Mouse (Mus musculus): ENCODE results near the gene Focad. TPM values are rescaled to one million over a fixed set of nuclear protein-coding genes. Genes with fewer than 3 reads are reported as not detected.

The Focad gene
- polyA plus RNA-seq, 1 experiment, result 3.7 TPM

DNA sequence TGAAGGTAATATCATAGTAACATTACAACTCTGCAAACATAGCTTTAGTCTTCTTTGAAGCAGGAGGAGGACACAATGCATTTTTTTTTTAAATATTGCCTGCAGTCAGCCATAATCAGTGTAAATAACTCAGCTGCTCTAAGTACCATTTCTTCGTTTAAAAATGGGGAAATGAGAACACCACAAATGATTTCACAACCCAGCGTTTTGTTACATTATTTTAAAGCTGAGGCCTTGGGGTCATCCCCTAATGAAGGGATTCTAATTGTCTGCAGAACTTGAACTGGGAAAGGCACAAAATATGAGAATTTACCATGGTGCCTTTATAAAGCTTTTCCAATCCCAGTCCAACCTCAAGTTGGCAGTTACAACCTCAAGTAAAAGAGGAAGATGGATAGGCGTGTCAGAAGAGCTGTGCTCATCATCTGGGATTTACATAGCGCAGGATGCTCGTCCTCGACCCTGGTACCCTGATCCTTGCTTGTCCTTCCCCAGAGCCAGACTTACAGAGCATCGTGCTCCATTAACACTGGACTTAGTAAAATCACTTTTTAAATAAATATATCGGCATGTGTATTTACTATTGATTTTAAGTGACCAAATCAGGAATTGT is 338.1 kb downstream of the Focad start:
- TF ChIP-seq CTCF (IDR thresholded peaks at IDR 0.05; ENCODE audit: low read depth, low read length) (no peak), POLR2A (IDR thresholded peaks at IDR 0.05; ENCODE audit: borderline replicate concordance, low read depth, low read length) (no peak)
- Histone ChIP-seq H3K4me3 (ENCODE audit: insufficient read depth, low read length) (no peak overlapping the region), H3K4me1 (ENCODE audit: control insufficient read depth, insufficient read depth, low read length) (peaks cover 18% of the 10 kb centered on the region), H3K27ac (ENCODE audit: insufficient read depth, low read depth, low read length) (peak overlapping the region; percentile 52)

DNA sequence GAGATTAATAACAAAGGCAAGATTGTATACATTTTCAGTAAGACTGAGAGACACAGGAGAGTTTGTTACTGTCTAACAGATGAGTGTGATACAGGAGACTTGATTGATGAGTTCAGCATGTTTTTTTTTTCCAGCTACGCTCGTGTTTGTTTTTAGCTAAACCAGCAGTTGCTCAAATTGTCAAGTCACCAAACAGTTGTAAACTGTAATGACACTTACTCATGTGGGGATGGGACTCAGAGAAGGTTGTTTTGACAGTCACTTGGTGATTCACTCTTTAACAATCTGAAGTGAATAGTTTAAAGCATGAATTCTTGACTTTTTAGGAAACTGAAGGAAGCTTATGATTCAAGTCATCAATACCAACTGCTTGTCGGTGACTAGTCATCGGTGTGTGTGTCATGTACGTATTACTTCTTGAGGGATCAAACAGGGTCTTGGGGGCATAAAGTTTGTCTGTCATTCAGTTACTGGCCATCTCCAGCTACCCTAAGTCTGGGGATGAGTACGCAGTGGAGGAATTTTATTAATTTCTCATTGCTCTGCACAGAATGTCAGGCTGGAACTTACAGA is 342.2 kb downstream of the Focad start:
- no peak for TF ChIP-seq POLR2A (IDR thresholded peaks at IDR 0.05; ENCODE audit: borderline replicate concordance, low read depth, low read length)
- TF ChIP-seq CTCF (IDR thresholded peaks at IDR 0.05; ENCODE audit: low read depth, low read length), result no peak
- Histone ChIP-seq H3K4me3 (ENCODE audit: insufficient read depth, low read length) (no peak overlapping the region), H3K4me1 (ENCODE audit: control insufficient read depth, insufficient read depth, low read length) (peaks cover 33% of the 10 kb centered on the region), H3K27ac (ENCODE audit: insufficient read depth, low read depth, low read length) (no peak overlapping the region)

DNA sequence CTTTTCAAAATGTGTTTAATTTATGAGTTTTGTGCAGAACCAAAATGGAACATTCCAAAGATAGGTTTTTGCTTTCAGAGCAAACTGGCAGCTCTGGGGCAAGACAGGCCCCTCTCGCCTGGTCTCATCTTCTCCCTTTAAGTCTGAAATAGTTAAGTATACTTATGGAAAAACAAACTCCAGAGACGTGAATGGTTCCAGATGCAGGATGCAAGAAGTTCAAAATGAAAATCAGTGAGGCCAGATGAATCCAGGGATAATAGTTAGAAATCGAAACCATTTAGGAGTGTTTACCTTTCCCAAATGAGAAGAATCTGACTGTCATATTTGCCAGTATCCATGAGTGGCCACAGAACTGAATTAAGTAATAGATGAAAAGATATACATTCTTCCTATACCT is 342.7 kb downstream of the Focad start:
- no peak overlapping the region for H3K4me3 ChIP-seq (ENCODE audit: insufficient read depth, low read length)
- TF ChIP-seq POLR2A (IDR thresholded peaks at IDR 0.05; ENCODE audit: borderline replicate concordance, low read depth, low read length) (no peak), CTCF (IDR thresholded peaks at IDR 0.05; ENCODE audit: low read depth, low read length) (no peak)
- peaks cover 30% of the 10 kb centered on the region for H3K4me1 ChIP-seq (ENCODE audit: control insufficient read depth, insufficient read depth, low read length)
- H3K27ac ChIP-seq (ENCODE audit: insufficient read depth, low read depth, low read length), result no peak overlapping the region

DNA sequence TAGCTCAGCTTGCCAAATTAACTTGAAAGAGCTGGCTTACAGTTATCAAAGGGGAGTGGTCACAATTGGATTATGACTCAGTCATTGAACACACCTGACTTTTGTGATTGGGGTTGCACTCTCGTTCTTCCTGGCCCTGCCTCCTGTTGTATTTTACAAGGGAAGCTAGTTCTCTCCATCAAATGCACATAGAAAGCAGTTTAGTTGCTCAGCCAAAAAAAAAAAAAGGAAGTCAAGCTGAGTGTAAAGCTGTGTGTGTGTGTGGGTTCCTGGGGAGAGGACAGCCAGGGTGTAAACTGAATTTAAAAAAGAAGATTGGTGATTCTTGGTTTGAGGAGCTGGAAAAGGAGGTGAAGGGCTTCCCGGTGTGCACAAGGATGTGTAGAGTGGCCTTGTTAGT is 343.5 kb downstream of the Focad start:
- H3K27ac ChIP-seq (ENCODE audit: insufficient read depth, low read depth, low read length), result peak overlapping the region; percentile 71

DNA sequence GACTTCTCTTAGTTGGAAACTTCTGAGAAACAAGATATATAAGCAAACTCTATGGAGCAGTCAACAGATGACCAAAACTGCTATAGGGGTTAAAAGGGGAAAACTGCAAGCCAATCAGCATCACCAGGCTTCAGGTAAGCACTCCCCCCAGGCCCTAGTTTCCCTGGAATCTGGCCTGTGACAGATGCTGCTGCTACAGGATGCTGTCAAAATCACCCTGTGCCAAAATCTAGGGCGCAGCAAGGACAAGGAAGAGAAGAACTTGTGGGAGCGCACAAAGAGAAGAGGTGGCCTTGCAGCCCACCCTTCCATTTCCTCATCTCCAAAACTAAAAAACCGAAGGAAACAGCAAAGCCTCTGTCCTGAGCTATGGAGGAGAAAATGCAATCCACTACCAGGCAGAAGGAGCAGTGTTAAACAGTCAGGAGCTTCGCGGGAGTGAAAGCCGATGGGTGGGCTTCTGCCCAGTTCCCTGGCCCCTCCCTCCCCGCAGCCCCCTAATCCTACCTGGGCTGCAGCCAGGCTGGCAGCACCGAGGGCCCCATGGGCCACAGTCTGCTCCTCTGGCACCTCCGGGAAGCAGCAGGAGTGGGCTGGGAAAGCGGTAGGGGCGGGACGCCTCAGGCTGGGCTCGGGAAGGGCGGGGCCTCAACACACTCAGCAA is 344.0 kb downstream of the Focad start, which contains the start of gene Hacd4:
TSS of gene Hacd4 (minus strand) at position 603 of the 664 bp plus-strand sequence.
- Histone ChIP-seq H3K4me3 (ENCODE audit: insufficient read depth, low read length) (peak within 1 kb of the TSS; percentile 72), H3K27ac (ENCODE audit: insufficient read depth, low read depth, low read length) (peak within 1 kb of the TSS; percentile 86), H3K4me1 (ENCODE audit: control insufficient read depth, insufficient read depth, low read length) (peaks cover 24% of the 10 kb centered on the region)
- TF ChIP-seq CTCF (IDR thresholded peaks at IDR 0.05; ENCODE audit: low read depth, low read length), result no peak
- TF ChIP-seq POLR2A (IDR thresholded peaks at IDR 0.05; ENCODE audit: borderline replicate concordance, low read depth, low read length), result no peak

More for the DNA sequence above, 343.5 kb downstream of the Focad start:
- no peak for TF ChIP-seq POLR2A (IDR thresholded peaks at IDR 0.05; ENCODE audit: borderline replicate concordance, low read depth, low read length)
- Histone ChIP-seq H3K4me3 (ENCODE audit: insufficient read depth, low read length) (peak overlapping the region; percentile 72), H3K4me1 (ENCODE audit: control insufficient read depth, insufficient read depth, low read length) (peaks cover 26% of the 10 kb centered on the region)

DNA sequence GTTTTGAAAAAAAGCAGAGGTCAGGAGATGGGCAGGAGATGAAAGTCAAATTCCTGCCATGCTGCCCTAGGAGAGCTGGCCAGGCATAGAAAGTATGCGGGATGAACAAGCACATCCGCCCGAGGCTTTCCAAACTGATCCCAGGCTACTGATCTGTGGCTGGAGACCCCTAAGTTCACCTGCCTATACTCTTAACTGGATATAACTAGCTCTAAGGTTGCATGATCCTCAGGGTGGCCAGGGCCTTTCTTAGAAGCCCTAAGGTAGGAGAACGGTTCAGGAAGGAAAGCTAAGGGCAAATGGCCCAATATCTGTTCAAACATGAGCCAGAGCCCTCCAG is 344.5 kb downstream of the Focad start:
- Histone ChIP-seq H3K4me3 (ENCODE audit: insufficient read depth, low read length) (peak overlapping the region; percentile 72), H3K27ac (ENCODE audit: insufficient read depth, low read depth, low read length) (peak overlapping the region; percentile 86), H3K4me1 (ENCODE audit: control insufficient read depth, insufficient read depth, low read length) (peaks cover 24% of the 10 kb centered on the region)
- TF ChIP-seq CTCF (IDR thresholded peaks at IDR 0.05; ENCODE audit: low read depth, low read length) (no peak), POLR2A (IDR thresholded peaks at IDR 0.05; ENCODE audit: borderline replicate concordance, low read depth, low read length) (no peak)

DNA sequence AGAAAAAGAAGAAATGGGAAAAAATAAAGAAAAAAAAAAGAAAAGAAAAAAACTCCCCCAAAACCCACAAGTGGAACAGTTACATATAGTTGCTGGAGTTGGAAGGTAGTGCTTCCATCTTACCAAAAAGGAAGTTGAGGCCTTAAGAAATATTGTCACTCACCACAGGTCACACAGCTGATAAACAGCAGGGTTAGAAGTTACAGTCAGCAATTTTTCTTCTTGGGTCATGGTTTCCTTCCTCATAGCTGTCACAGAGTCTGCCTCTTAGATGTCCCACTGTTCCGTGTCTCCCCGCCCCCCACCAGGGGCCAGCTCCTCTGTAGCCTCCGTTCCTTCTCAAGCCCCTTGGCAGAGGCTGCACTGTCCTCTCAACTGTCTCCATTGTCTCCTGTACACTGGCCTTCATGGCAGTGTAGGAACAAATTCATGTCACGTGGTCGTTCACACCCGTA is 345.3 kb downstream of the Focad start:
- H3K27ac ChIP-seq (ENCODE audit: insufficient read depth, low read depth, low read length), result peak overlapping the region; percentile 34
- TF ChIP-seq POLR2A (IDR thresholded peaks at IDR 0.05; ENCODE audit: borderline replicate concordance, low read depth, low read length) (no peak), CTCF (IDR thresholded peaks at IDR 0.05; ENCODE audit: low read depth, low read length) (no peak)
- no peak overlapping the region for H3K4me3 ChIP-seq (ENCODE audit: insufficient read depth, low read length)
- peaks cover 24% of the 10 kb centered on the region for H3K4me1 ChIP-seq (ENCODE audit: control insufficient read depth, insufficient read depth, low read length)

DNA sequence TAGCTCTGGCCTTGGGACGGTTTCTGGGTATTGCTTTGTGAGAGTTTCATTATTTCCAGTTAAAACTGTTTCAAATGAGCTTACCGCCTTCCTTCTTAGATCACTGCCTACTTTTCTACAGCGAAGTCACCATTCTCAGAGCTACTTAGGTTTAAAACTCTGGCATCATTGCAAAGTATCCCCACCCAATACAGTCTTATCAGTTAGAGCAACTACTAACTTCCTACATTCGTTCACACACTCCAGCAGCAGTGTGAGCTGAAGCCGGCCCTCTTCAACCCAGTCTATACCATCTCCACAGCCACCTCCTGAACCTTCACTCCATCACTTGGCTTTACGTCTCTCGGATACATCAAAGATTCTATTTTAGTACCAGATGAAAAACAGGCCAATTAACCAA is 346.4 kb downstream of the Focad start:
- Histone ChIP-seq H3K4me3 (ENCODE audit: insufficient read depth, low read length) (no peak overlapping the region), H3K27ac (ENCODE audit: insufficient read depth, low read depth, low read length) (no peak overlapping the region), H3K4me1 (ENCODE audit: control insufficient read depth, insufficient read depth, low read length) (peaks cover 24% of the 10 kb centered on the region)
- TF ChIP-seq CTCF (IDR thresholded peaks at IDR 0.05; ENCODE audit: low read depth, low read length) (no peak), POLR2A (IDR thresholded peaks at IDR 0.05; ENCODE audit: borderline replicate concordance, low read depth, low read length) (no peak)

DNA sequence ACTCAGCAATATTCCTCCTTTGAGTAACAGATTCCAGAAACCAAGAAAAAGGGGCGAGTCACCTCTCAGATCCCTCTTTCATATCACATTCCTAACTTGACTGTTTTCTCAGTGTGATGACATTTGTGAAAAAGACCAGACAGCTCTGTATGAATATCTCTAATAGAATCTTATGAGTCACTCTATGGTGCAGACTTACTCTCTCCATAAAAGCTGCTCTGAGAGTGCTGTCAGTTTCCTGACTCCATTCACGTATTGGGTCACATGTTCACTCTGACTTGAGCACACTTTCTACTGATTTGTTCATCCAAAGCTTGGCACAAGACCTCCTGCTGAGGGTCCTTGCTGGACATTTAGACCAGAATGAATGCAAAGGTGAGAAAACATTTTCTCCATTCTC is 354.5 kb downstream of the Focad start:
- Histone ChIP-seq H3K4me3 (ENCODE audit: insufficient read depth, low read length) (no peak overlapping the region), H3K4me1 (ENCODE audit: control insufficient read depth, insufficient read depth, low read length) (peaks cover 18% of the 10 kb centered on the region), H3K27ac (ENCODE audit: insufficient read depth, low read depth, low read length) (no peak overlapping the region)
- TF ChIP-seq POLR2A (IDR thresholded peaks at IDR 0.05; ENCODE audit: borderline replicate concordance, low read depth, low read length) (no peak), CTCF (IDR thresholded peaks at IDR 0.05; ENCODE audit: low read depth, low read length) (no peak)
